Mouse (Mus musculus) heart, embryonic 15.5 days (tissue): ENCODE measurements at regions not wholly inside any gene's neighbourhood (a gene's known extent, or its start where the extent isn't known, plus 50 kb on each side); places are given as distances from the start of the nearest gene placed in this dataset.

ENCODE experiments used
- ATAC-seq: fragments of 200-750 bp; cut with Nextera tagmentation; replicated peaks from 2 replicates; pipeline ENCODE4 v1.8.0; 2017; ENCODE audit warnings: low read depth, moderate TSS enrichment; ENCODE audit not compliant: insufficient number of reproducible peaks, insufficient read depth, low FRiP score
- H3K27ac ChIP-seq: fragments of 300-500 bp; sonication (generic); 2 replicates; pipeline ENCODE4 v1.5.1; 2015; ENCODE audit warnings: mild to moderate bottlenecking, inconsistent platforms
- H3K27me3 ChIP-seq: fragments of 300-500 bp; sonication (generic); 2 replicates; pipeline ENCODE4 v1.6.1; 2015; ENCODE audit warnings: inconsistent platforms
- H3K36me3 ChIP-seq: fragments of 300-500 bp; sonication (generic); 2 replicates; pipeline ENCODE4 v1.6.1; 2015; ENCODE audit warnings: mild to moderate bottlenecking, inconsistent platforms
- H3K4me1 ChIP-seq: fragments of 300-500 bp; sonication (generic); replicated peaks from 2 replicates; pipeline ENCODE4 v1.6.1; 2015; ENCODE audit warnings: inconsistent platforms
- H3K4me2 ChIP-seq: fragments of 300-500 bp; sonication (generic); 2 replicates; pipeline ENCODE4 v1.6.1; 2015; ENCODE audit warnings: inconsistent platforms, mild to moderate bottlenecking, moderate library complexity
- H3K4me3 ChIP-seq: fragments of 300-500 bp; sonication (generic); 2 replicates; pipeline ENCODE4 v1.5.1; 2015; ENCODE audit warnings: mild to moderate bottlenecking, inconsistent platforms
- H3K9ac ChIP-seq: fragments of 300-500 bp; sonication (generic); 2 replicates; pipeline ENCODE4 v1.6.1; 2015; ENCODE audit warnings: mild to moderate bottlenecking, inconsistent platforms
- H3K9me3 ChIP-seq: fragments of 300-500 bp; sonication (generic); replicated peaks from 2 replicates; pipeline ENCODE4 v1.6.1; 2016; ENCODE audit warnings: inconsistent platforms
- WGBS: fragments of 180-500 bp; shearing (Covaris S2); methylation state at CpG from one replicate; pipeline ENCODE4 v1.1.7; 2015; ENCODE audit warnings: mixed read lengths; 5-methylcytosine and 5-hydroxymethylcytosine counted together

DNA sequence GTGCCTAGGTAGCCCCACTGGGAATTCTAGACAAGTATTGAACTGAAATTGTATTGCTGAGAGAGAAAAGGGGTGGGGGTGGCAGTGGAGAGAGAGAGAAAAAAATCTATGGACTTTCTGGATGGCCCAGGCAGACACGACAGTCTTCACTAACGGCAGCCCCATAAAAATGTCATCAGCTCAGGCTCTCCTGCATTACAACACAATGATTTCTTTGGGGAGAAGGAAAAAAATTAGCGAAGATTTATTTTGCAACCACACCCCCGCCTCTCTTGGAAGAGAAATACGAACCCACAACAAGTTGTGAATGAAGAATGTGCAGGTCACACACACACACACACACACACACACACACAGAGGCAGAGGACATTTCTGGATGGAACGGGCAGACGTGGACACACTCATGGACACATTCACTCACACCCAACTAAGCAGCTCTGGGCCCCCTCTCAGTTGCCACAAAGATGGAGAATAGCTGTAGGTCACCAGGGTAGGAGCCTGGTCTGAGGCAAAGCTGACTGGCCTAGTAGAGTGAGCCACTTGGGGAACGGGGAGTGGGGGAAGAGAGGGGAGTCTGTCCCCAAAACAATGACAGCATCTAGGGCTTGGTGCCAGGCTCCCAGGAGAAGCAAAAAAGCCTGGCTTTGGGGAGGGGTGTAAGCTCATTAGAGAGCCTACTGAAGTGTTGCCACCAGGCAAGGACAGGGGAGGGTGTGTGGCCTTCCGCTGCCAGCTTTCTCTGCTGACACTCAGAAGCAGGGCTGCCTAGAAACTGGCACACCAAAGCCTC is 201.0 kb downstream of the Sox9 start:
- Histone ChIP-seq H3K4me3 (no peak overlapping the region), H3K4me2 (no peak overlapping the region), H3K9me3 (no peaks in the 10 kb centered on the region), H3K27me3 (peaks cover 10% of the 10 kb centered on the region), H3K36me3 (no peaks in the 10 kb centered on the region), H3K4me1 (peaks cover 16% of the 10 kb centered on the region), H3K27ac (no peak overlapping the region), H3K9ac (no peak overlapping the region)
- ATAC-seq: no peak
- 63% methylated on average over 9 of the region's 9 CpGs for WGBS

DNA sequence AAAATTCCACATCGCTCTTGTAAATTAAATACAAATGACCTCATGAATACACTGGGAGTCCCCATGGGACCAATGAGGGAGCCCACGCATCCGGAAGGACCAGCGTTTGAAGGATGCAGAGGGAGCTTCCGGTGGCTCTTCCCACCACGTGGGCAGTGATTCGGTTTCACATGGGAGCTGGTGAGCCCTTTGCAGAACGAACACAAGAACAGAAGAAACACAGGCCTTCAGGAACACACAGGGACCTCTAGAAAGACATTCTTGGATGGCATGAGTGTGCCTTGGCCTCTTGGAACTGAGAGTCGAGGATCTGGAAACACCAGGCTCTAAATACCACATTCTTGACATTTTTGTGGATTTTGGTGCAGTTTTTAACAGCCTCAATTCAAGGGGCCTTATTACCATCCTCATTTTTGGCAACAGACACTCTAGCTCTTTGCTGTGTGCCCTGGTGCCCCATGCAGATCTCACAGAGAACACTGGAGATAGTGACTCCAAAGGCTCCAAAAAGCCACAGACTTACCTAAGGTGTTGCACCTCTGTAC is 204.1 kb downstream of the Sox9 start:
- H3K4me3 ChIP-seq: no peak overlapping the region
- H3K4me2 ChIP-seq: no peak overlapping the region
- peaks cover 14% of the 10 kb centered on the region for H3K27me3 ChIP-seq
- ATAC-seq: no peak
- H3K4me1 ChIP-seq: peaks cover 21% of the 10 kb centered on the region
- H3K27ac ChIP-seq: no peak overlapping the region
- H3K36me3 ChIP-seq: no peaks in the 10 kb centered on the region
- H3K9ac ChIP-seq: no peak overlapping the region
- WGBS: 74% methylated on average over 9 of the region's 9 CpGs
- H3K9me3 ChIP-seq: no peaks in the 10 kb centered on the region

DNA sequence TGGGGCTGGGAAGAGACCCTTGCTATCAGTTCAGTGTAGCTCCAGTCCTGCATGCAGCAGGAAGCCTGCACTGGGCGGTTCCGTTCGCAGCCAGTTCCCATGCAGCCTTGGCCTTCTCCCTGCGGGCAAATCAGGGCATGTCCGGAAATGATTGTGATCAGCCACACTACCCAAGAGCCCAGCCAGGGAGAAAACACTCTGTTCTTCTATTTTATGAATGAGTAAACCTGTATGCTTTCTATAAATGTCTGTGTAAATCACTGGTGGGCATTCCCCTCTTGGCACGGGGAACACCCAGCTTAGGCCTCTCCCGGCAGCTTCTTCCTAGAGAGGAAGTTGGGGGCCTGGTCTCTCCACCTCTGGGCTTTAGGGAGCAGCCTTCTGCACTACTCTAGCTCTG is 205.8 kb downstream of the Sox9 start:
- peaks cover 17% of the 10 kb centered on the region for H3K27me3 ChIP-seq
- H3K4me3 ChIP-seq: no peak overlapping the region
- peaks cover 23% of the 10 kb centered on the region for H3K4me1 ChIP-seq
- H3K9ac ChIP-seq: no peak overlapping the region
- H3K9me3 ChIP-seq: no peaks in the 10 kb centered on the region
- H3K36me3 ChIP-seq: no peaks in the 10 kb centered on the region
- ATAC-seq: no peak
- H3K27ac ChIP-seq: no peak overlapping the region
- H3K4me2 ChIP-seq: no peak overlapping the region
- 58% methylated on average over 7 of the region's 7 CpGs for WGBS

DNA sequence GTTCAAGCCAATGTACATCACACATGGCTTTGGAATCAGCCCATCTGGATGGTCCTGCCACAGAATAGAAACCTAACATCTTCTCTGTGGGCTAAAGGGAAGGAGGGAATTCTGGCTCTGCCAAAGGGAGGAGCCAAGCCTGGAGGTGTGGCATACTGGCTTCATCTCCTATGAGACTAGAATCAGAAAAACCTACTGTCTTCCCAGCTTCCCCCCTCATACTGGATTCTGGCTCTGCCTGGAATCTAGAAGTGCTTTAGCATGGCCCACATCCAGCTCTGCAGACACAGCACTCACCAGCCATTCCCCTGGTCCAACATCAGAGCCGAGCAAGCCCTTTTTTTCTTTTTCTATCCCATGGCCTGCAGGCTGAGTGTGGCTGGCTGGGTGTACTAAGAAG is 206.9 kb downstream of the Sox9 start:
- Histone ChIP-seq H3K36me3 (no peaks in the 10 kb centered on the region), H3K4me2 (no peak overlapping the region), H3K9me3 (no peaks in the 10 kb centered on the region), H3K27ac (no peak overlapping the region), H3K4me3 (no peak overlapping the region), H3K9ac (no peak overlapping the region), H3K4me1 (peaks cover 23% of the 10 kb centered on the region), H3K27me3 (peaks cover 17% of the 10 kb centered on the region)
- WGBS: 29% methylated on average over 1 of the region's 1 CpGs
- no peak for ATAC-seq

- Histone ChIP-seq H3K9ac (no peak overlapping the region), H3K27ac (no peak overlapping the region), H3K36me3 (no peaks in the 10 kb centered on the region), H3K27me3 (peaks cover 11% of the 10 kb centered on the region; the same call in 1 of the 2 replicates), H3K4me1 (peaks cover 23% of the 10 kb centered on the region), H3K4me2 (no peak overlapping the region), H3K4me3 (no peak overlapping the region), H3K9me3 (no peaks in the 10 kb centered on the region)
- 36% methylated on average over 13 of the region's 13 CpGs for WGBS
- no peak for ATAC-seq
Observed at GRCm38 (mm10) chr11:112989981-112990512, 208.0 kb downstream of the Sox9 start.

DNA sequence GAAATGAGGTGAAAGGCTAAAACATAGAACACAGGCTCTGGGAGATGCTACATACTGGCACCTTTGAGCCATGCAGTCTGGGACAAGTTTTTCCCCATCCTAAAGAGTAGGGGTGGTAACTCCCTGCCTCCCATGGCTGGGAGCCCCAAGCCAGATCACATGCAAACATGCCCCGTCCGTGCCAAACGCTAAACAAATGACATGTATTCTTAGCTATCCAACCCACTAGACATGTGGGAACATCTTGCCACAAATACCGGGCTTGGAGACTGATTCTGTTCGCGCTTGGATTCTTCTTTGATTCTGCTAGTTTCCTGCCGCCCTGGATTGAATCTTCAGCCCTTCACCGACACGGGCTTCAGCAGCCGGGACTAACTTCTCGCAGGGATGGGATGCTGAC is 208.7 kb downstream of the Sox9 start:
- no peak overlapping the region for H3K4me2 ChIP-seq
- H3K9ac ChIP-seq: no peak overlapping the region
- no peak overlapping the region for H3K27ac ChIP-seq
- 84% methylated on average over 11 of the region's 11 CpGs for WGBS
- H3K4me3 ChIP-seq: no peak overlapping the region
- H3K27me3 ChIP-seq: peaks cover 11% of the 10 kb centered on the region; the same call in 1 of the 2 replicates
- H3K4me1 ChIP-seq: peaks cover 23% of the 10 kb centered on the region
- H3K36me3 ChIP-seq: no peaks in the 10 kb centered on the region
- H3K9me3 ChIP-seq: no peaks in the 10 kb centered on the region
- no peak for ATAC-seq

- Histone ChIP-seq H3K27ac (no peak overlapping the region), H3K4me3 (no peak overlapping the region), H3K9ac (no peak overlapping the region), H3K36me3 (no peaks in the 10 kb centered on the region), H3K4me2 (no peak overlapping the region), H3K27me3 (peaks cover 6% of the 10 kb centered on the region; the same call in 1 of the 2 replicates), H3K9me3 (no peaks in the 10 kb centered on the region), H3K4me1 (peaks cover 23% of the 10 kb centered on the region)
- WGBS: 39% methylated on average over 13 of the region's 13 CpGs
- no peak for ATAC-seq
Observed at GRCm38 (mm10) chr11:112991862-112992261, 209.8 kb downstream of the Sox9 start.

DNA sequence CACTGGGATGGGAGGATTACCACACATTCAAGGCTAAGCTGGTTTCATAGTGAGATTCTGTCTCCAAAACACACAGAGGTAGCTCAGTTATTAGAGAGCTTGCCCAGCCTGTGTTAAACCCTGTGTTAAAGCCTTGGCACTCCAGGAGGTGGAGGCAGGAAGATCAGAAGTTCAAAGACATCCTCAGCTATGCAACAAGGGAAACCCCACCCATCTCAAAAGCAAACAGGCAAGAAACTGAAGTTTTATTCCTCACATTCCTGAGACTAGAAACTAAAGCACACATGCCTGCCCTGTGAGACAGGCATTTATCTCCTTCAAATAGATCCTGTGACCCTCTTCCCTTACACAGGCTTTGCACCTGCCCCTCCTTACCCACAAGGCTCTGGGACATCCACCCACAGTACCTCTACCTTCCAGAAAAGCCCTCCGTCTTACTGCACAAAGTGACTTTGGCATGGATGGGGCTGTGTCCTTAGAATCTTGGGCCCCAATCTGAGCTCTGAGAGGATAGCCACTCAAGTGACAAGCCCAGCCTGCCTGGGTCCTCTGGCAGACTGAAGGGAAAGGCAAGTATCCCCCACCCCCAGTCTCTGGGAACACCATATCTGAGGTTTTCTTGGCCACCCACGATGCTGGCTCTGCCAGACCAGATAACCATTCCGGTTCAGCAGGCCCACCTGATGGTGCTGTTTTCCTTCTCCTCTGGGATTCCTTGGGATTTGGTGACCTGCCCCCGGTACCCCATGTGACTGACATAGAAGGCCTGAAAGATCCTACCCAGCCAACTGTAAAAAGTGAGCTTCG is 217.0 kb downstream of the Sox9 start:
- Histone ChIP-seq H3K27me3 (peaks cover 7% of the 10 kb centered on the region; the same call in 1 of the 2 replicates), H3K36me3 (no peaks in the 10 kb centered on the region), H3K9me3 (no peaks in the 10 kb centered on the region), H3K4me3 (no peak overlapping the region), H3K9ac (no peak overlapping the region), H3K27ac (no peak overlapping the region), H3K4me2 (no peak overlapping the region), H3K4me1 (no peaks in the 10 kb centered on the region)
- ATAC-seq: no peak
- 36% methylated on average over 5 of the region's 5 CpGs for whole genome bisulfite sequencing

GRCm38 (mm10) chr11:113001071-113001470 is 219.0 kb downstream of the Sox9 start:
- H3K9me3 ChIP-seq: no peaks in the 10 kb centered on the region
- ATAC-seq: no peak
- H3K27me3 ChIP-seq: peaks cover 7% of the 10 kb centered on the region; the same call in 1 of the 2 replicates
- 78% methylated on average over 6 of the region's 6 CpGs for WGBS
- H3K4me1 ChIP-seq: no peaks in the 10 kb centered on the region
- H3K9ac ChIP-seq: no peak overlapping the region
- no peak overlapping the region for H3K4me3 ChIP-seq
- no peak overlapping the region for H3K4me2 ChIP-seq
- no peak overlapping the region for H3K27ac ChIP-seq
- no peaks in the 10 kb centered on the region for H3K36me3 ChIP-seq

DNA sequence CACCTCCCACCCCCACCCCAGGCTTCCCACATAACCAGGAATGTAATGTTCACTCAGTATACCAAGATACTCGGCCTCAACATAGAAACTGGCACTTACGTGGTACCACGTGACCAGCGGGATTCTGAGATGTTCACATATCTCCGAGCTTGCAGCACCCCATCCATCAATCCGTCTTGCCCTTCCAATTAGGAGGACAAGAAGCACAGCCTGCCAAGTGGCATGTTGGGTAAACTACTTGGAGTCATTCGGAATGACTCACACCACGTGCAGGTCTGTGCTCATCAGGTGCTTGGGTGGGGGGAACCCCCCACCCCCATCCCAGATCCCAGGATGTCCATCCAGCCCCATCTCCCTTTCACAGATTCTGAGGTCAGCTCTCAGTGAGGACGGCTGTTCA is 223.9 kb downstream of the Sox9 start:
- Histone ChIP-seq H3K27me3 (0 out of 2 replicates have a peak, but pooled peaks cover 3% of the 10 kb centered on the region), H3K4me2 (no peak overlapping the region), H3K9me3 (no peaks in the 10 kb centered on the region), H3K9ac (no peak overlapping the region), H3K4me1 (peaks cover 4% of the 10 kb centered on the region; the same call in 1 of the 2 replicates), H3K36me3 (no peaks in the 10 kb centered on the region), H3K4me3 (no peak overlapping the region), H3K27ac (no peak overlapping the region)
- ATAC-seq: no peak
- 48% methylated on average over 9 of the region's 9 CpGs for WGBS

GRCm38 (mm10) chr11:113008521-113008920 is 226.5 kb downstream of the Sox9 start:
- ATAC-seq: 0 out of 2 replicates have a peak, but pooled peaks have one; percentile 15
- Histone ChIP-seq H3K36me3 (no peaks in the 10 kb centered on the region), H3K9ac (no peak overlapping the region), H3K4me2 (no peak overlapping the region), H3K27ac (no peak overlapping the region), H3K4me3 (no peak overlapping the region), H3K4me1 (peaks cover 4% of the 10 kb centered on the region; the same call in 1 of the 2 replicates), H3K27me3 (0 out of 2 replicates have a peak, but pooled peaks cover 3% of the 10 kb centered on the region), H3K9me3 (no peaks in the 10 kb centered on the region)
- 53% methylated on average over 4 of the region's 4 CpGs for WGBS
